Mouse (Mus musculus) ES-Bruce4 (cell line): ENCODE results near the gene Tmem245.

ENCODE experiments used
- CTCF ChIP-seq: IDR thresholded peaks from one replicate; pipeline ENCODE4 v1.8.1; 2011; ENCODE audit warnings: low read depth, low read length
- EP300 ChIP-seq: IDR thresholded peaks from 2 replicates; pipeline ENCODE4 v1.6.1; 2011; ENCODE audit warnings: low read depth, low read length; ENCODE audit not compliant: insufficient read depth
- POLR2A ChIP-seq: IDR thresholded peaks from one replicate; pipeline ENCODE4 v1.8.1; 2011; ENCODE audit warnings: low read length; ENCODE audit not compliant: insufficient read depth

DNA sequence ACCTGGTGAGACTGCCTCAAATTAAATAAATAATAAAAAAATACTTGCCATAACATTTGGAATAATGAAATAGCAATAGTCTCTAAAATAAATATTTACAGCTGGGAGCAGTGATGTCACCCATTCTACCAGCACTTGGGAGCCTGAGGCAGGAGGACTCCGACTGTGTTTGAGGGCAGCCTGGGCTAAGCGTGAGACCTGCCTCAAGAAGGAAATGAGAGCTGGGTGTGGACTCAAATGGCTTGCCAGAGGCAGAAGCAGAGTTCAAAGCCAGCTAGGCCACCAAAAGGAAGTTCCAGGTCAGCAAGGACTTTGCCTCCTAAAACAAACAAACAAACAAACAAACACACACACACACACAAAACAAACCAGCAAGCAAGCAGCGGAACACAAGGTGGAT, 99.8 kb downstream of the Tmem245 start:
- TF ChIP-seq POLR2A, result no peak
- no peak for TF ChIP-seq CTCF
- TF ChIP-seq EP300, result peak; percentile 81
